Mouse (Mus musculus) CH12.LX (cell line): Measurements from ENCODE around the gene Col27a1.

Source experiments
- CTCF ChIP-seq, 2 experiments: IDR thresholded peaks in 1 of 2; conservative IDR thresholded peaks in 1 of 2; 2 replicates each; pipeline ENCODE4 v1.5.1; 2011 to 2012; ENCODE audit warnings: low read depth in 2 of 2, low read length in 2 of 2, improper control_type of control experiment in 1 of 2, inconsistent platforms in 1 of 2, mild to moderate bottlenecking in 1 of 2, moderate library complexity in 1 of 2
- MAFK ChIP-seq: IDR thresholded peaks from 2 replicates; pipeline ENCODE4 v1.6.1; 2011; ENCODE audit warnings: low read length, improper control_type of control experiment; ENCODE audit not compliant: insufficient replicate concordance
- POLR2A ChIP-seq: IDR thresholded peaks from 2 replicates; pipeline ENCODE4 v1.6.1; 2011; ENCODE audit warnings: low read depth, mild to moderate bottlenecking, improper control_type of control experiment, low read length
- TCF12 ChIP-seq: IDR thresholded peaks from 2 replicates; pipeline ENCODE4 v1.6.1; 2014; ENCODE audit warnings: low read depth, mild to moderate bottlenecking, inconsistent platforms, low read length, improper control_type of control experiment

- TF ChIP-seq POLR2A (no peak), CTCF (conservative IDR thresholded peaks at IDR 0.05 in 1 of 2, IDR thresholded peaks at IDR 0.05 in 1 of 2; ENCODE audit: low read depth in 2 of 2, low read length in 2 of 2) (no peak), TCF12 (no peak), MAFK (no peak)
Measured at GRCm38 (mm10) chr4:63238722-63239121, 24.9 kb downstream of the Col27a1 start.
